Mouse (Mus musculus): ENCODE results near the gene Frmd4a.

GRCm38 (mm10) chr2:4568967-4569366, 551.5 kb downstream of the Frmd4a start:
- TF ChIP-seq CTCF (IDR thresholded peaks at IDR 0.05) (no peak), EP300 (IDR thresholded peaks at IDR 0.05; ENCODE audit: insufficient read depth, low read depth, low read length) (no peak)
